In the genomic region with DNA sequence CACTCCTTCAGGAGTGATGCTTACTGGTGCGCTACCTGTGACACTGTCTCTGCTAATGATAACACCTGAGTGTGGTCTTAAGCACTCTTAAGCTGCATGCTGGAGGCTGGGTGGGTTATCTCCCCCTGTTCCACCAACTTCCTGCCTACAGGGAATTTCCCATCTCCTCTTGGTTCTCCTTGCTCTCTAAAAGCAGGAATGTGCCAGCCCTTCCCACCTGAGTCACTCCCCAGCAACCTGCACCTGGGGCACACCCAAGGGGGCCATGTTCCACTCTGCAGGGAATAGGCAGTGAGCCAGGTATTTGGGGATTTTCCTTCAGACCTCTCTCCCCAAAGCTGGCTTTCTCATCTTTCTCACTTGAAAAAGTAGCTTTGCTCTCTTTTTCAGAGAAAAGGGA, we compare ENCODE assay signal across 30 mouse cellular contexts. TPM values are rescaled to one million over a fixed set of nuclear protein-coding genes. Genes with fewer than 3 reads are reported as not detected.
DNase-seq lines count a peak whose midpoint lies in the region; ATAC-seq lines count a peak whose summit lies in the region.
"Had no signal": no experiment of that assay in that cellular context is flagged by ENCODE, and none has a peak within 500 bp of the region (broad histone marks: within the 10 kb centered on the region; RNA-seq: fewer than 3 reads in every experiment).

No protein-coding gene starts in this region.

- no peak overlapping the region for H3K4me2 ChIP-seq in kidney, embryonic 14.5 days (replicated peaks; ENCODE audit: low read depth, low read length)
- H3K4me2 ChIP-seq in embryonic facial prominence, embryonic 15.5 days (replicated peaks): no peak overlapping the region
- no peak overlapping the region for H3K4me2 ChIP-seq in stomach, embryonic 15.5 days
- H3K4me2 ChIP-seq: embryonic facial prominence, embryonic 12.5 days; hindbrain, embryonic 15.5 days; limb, embryonic 15.5 days; midbrain, embryonic 12.5 days; neural tube, embryonic 13.5 days had no signal

- H3K27ac ChIP-seq in kidney, embryonic 14.5 days (ENCODE audit: low read depth, low read length): no peak overlapping the region
- H3K27ac ChIP-seq in embryonic facial prominence, embryonic 15.5 days (replicated peaks): peak overlapping the region; percentile 22
- peak overlapping the region; percentile 78; the same call in 1 of the 2 replicates for H3K27ac ChIP-seq in stomach, embryonic 15.5 days
- H3K27ac ChIP-seq: embryonic facial prominence, embryonic 12.5 days; hindbrain, embryonic 10.5 days; hindbrain, embryonic 15.5 days; kidney, postnatal 0 days; limb, embryonic 10.5 days; limb, embryonic 15.5 days; liver, embryonic 14.5 days; midbrain, embryonic 12.5 days; neural tube, embryonic 13.5 days had no signal

- H3K9ac ChIP-seq in kidney, embryonic 14.5 days (ENCODE audit: low read depth, low read length): no peak overlapping the region
- H3K9ac ChIP-seq in embryonic facial prominence, embryonic 15.5 days: no peak overlapping the region
- no peak overlapping the region for H3K9ac ChIP-seq in stomach, embryonic 15.5 days
- H3K9ac ChIP-seq: embryonic facial prominence, embryonic 12.5 days; hindbrain, embryonic 15.5 days; limb, embryonic 15.5 days; liver, embryonic 14.5 days; midbrain, embryonic 12.5 days; neural tube, embryonic 13.5 days had no signal

- WGBS in kidney, embryonic 14.5 days: 89% methylated on average over 1 of the region's 1 CpGs
- WGBS in embryonic facial prominence, embryonic 15.5 days: 86% methylated on average over 1 of the region's 1 CpGs
- WGBS in stomach, embryonic 15.5 days: 92% methylated on average over 1 of the region's 1 CpGs

- H3K4me1 ChIP-seq in kidney, embryonic 14.5 days (ENCODE audit: control insufficient read depth, insufficient read depth, low read length): peaks cover 11% of the 10 kb centered on the region; the same call in 1 of the 2 replicates
- peaks cover 12% of the 10 kb centered on the region for H3K4me1 ChIP-seq in embryonic facial prominence, embryonic 15.5 days
- peaks cover 10% of the 10 kb centered on the region; the same call in 1 of the 2 replicates for H3K4me1 ChIP-seq in stomach, embryonic 15.5 days
- H3K4me1 ChIP-seq: hindbrain, embryonic 15.5 days had no signal

- no peaks in the 10 kb centered on the region for H3K27me3 ChIP-seq in kidney, embryonic 14.5 days (ENCODE audit: control insufficient read depth, insufficient read depth, low read length)
- H3K27me3 ChIP-seq in embryonic facial prominence, embryonic 15.5 days: no peaks in the 10 kb centered on the region
- H3K27me3 ChIP-seq in stomach, embryonic 15.5 days (replicated peaks): no peaks in the 10 kb centered on the region
- H3K27me3 ChIP-seq: embryonic facial prominence, embryonic 12.5 days; hindbrain, embryonic 15.5 days; limb, embryonic 15.5 days; midbrain, embryonic 12.5 days; neural tube, embryonic 13.5 days had no signal

- peak; percentile 27 for DNase-seq in kidney, postnatal 14 days
- peak; percentile 35 for DNase-seq in testis, postnatal 10 days (ENCODE audit: low spot score)
- DNase-seq in testis, postnatal 14 days (ENCODE audit: low spot score): no peak
- no peak for DNase-seq in cerebellum, postnatal 36 days
- no peak for DNase-seq in adipocyte (ENCODE audit: low spot score)
- DNase-seq: adrenal gland, adult 2 months; adrenal gland, postnatal 36 days; cerebellum, adult 18-20 months; cerebellum, postnatal 10 days; heart, postnatal 14 days; kidney, adult 11 months; layer of hippocampus, adult 9-11 months; lung, adult 2 months; retina, postnatal 1 day; right cerebral cortex, postnatal 14 days had no signal

- ATAC-seq in kidney, embryonic 14.5 days (ENCODE audit: low FRiP score, low TSS enrichment): no peak
- ATAC-seq in embryonic facial prominence, embryonic 15.5 days (ENCODE audit: insufficient number of reproducible peaks, low FRiP score, low TSS enrichment, low read depth): no peak
- no peak for ATAC-seq in stomach, embryonic 15.5 days (ENCODE audit: insufficient read depth, low FRiP score, low read depth)
- ATAC-seq: forebrain, embryonic 16.5 days; inflammation-experienced regulatory T-cells, adult 6 months had no signal

- no peaks in the 10 kb centered on the region for H3K36me3 ChIP-seq in kidney, embryonic 14.5 days (ENCODE audit: control insufficient read depth, insufficient read depth, low read length)
- no peaks in the 10 kb centered on the region for H3K36me3 ChIP-seq in embryonic facial prominence, embryonic 15.5 days
- no peaks in the 10 kb centered on the region for H3K36me3 ChIP-seq in stomach, embryonic 15.5 days
- H3K36me3 ChIP-seq: embryonic facial prominence, embryonic 12.5 days; hindbrain, embryonic 10.5 days; hindbrain, embryonic 15.5 days; limb, embryonic 10.5 days; limb, embryonic 15.5 days; midbrain, embryonic 12.5 days; neural tube, embryonic 13.5 days had no signal

- no peaks in the 10 kb centered on the region for H3K9me3 ChIP-seq in kidney, embryonic 14.5 days (ENCODE audit: control insufficient read depth, low read length)
- no peaks in the 10 kb centered on the region for H3K9me3 ChIP-seq in embryonic facial prominence, embryonic 15.5 days (replicated peaks)
- H3K9me3 ChIP-seq in stomach, embryonic 15.5 days: no peaks in the 10 kb centered on the region
- H3K9me3 ChIP-seq: embryonic facial prominence, embryonic 12.5 days; hindbrain, embryonic 10.5 days; hindbrain, embryonic 15.5 days; limb, embryonic 10.5 days; limb, embryonic 15.5 days; midbrain, embryonic 12.5 days; neural tube, embryonic 13.5 days had no signal

- H3K4me3 ChIP-seq in kidney, embryonic 14.5 days (ENCODE audit: low read length): no peak overlapping the region
- H3K4me3 ChIP-seq in embryonic facial prominence, embryonic 15.5 days (replicated peaks): no peak overlapping the region
- H3K4me3 ChIP-seq in stomach, embryonic 15.5 days (replicated peaks): no peak overlapping the region
- H3K4me3 ChIP-seq: embryonic facial prominence, embryonic 12.5 days; erythroblast, embryonic 14.5 days; hindbrain, embryonic 10.5 days; hindbrain, embryonic 15.5 days; limb, embryonic 10.5 days; limb, embryonic 15.5 days; midbrain, embryonic 12.5 days; neural tube, embryonic 13.5 days had no signal

RNA-seq across cellular contexts. Expression of a gene that starts 50.0 kb away (rescaled TPM):
- 10.5 and 11.3 TPM in 2 replicates for polyA plus RNA-seq in kidney, embryonic 14.5 days (2014; fragmentation: Nextera tagmentation; extraction: Ambion mirVana)
- 19.6 and 23.1 TPM in 2 replicates for polyA plus RNA-seq in embryonic facial prominence, embryonic 15.5 days (2015; fragmentation: Nextera tagmentation; extraction: Ambion mirVana)
- polyA plus RNA-seq in stomach, embryonic 15.5 days (2015; fragmentation: Nextera tagmentation; extraction: Ambion mirVana): 29.0 and 32.8 TPM in 2 replicates

Comparison
In these comparisons a context has a peak if more than half of its experiments do, and no peak if none do; other contexts are left out.
1. DNase-seq: peak in kidney, postnatal 14 days (single experiment) and testis, postnatal 10 days (single experiment); none in testis, postnatal 14 days (single experiment), cerebellum, postnatal 36 days (0 of 2) and adipocyte (single experiment).